Mouse (Mus musculus): ENCODE data around the gene Olfr1424. TPM values are rescaled to one million over a fixed set of nuclear protein-coding genes. Genes with fewer than 3 reads are reported as not detected.
"Not testable (repeated sequence)": the region's sequence is repeated elsewhere in the genome, so short reads cannot be mapped to it uniquely, and the experiment has no call there.

Gene Olfr1424
- total RNA-seq (2021), result not detected
- long read RNA-seq, experiment 1, result 0 reads
- long read RNA-seq, experiment 2, result 0 reads

- intact Hi-C loops (cut with DNase I); DNase-seq: not testable (repeated sequence)
Measured at GRCm38 (mm10) chr19:12062582-12062981, at the start of gene Olfr1424. Olfr1424 (minus strand) TSS chr19:12062682.

GRCm38 (mm10) chr19:12104541-12104940 is 42.1 kb upstream of the Olfr1424 start:
- no peak for DNase-seq

DNA sequence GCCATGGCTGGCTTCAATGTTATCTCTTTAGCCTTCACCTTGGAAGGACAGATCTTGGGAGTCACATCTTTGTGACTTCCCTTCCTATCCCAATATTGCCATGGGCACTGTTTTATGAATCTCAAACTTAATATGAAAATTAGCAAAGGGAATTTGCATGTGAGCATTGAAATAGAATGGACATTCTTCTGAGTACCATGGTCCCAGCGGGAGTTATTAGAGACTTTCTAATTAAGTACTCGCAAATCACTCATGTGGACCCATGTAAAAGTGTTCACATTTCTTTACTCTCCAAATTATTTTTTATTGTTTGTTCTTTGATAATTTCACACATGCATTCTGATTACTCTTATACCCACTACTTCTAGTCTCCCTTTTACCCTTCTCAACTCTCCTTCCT is 40.8 kb upstream of the Olfr1424 start, which contains the start of gene Olfr1427:
Gene Olfr1427 (minus strand): TSS at position 101 of the 400 bp plus-strand sequence.
- intact Hi-C loops (cut with DNase I), result no loop called here
- no peak for DNase-seq

More at GRCm38 (mm10) chr19:12104541-12104940, 42.1 kb upstream of the Olfr1424 start:
- intact Hi-C loops (cut with DNase I), result no loop called here

- no peak for DNase-seq
- intact Hi-C loops (cut with DNase I), result no loop called here
Measured at GRCm38 (mm10) chr19:12091913-12092312, 29.4 kb upstream of the Olfr1424 start, which contains the start of gene Olfr1426. Olfr1426 (minus strand) TSS chr19:12092013.

DNA sequence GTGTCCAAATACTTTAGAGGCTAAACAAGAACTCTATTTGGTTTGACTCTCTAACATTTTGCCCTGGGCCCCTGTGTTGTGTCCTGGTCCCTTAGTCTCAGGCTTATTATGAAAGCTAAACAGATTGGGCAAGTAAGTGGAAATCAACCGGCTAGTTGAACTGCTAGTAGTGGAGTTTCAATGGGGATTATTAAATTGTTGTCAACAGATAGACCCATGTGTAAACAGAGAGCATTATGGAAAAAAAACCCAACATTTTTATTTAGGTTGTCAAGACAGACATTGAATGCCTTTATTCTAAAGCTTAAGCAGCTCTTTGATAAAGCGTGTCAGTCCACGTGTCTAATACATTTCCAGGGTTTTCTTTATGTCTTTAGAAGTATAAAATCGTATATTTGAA is 15.1 kb upstream of the Olfr1424 start, which contains the start of gene Olfr1425:
Gene Olfr1425 (minus strand): TSS at position 101 of the 400 bp plus-strand sequence.
- intact Hi-C loops (cut with DNase I); DNase-seq: not testable (repeated sequence)

DNA sequence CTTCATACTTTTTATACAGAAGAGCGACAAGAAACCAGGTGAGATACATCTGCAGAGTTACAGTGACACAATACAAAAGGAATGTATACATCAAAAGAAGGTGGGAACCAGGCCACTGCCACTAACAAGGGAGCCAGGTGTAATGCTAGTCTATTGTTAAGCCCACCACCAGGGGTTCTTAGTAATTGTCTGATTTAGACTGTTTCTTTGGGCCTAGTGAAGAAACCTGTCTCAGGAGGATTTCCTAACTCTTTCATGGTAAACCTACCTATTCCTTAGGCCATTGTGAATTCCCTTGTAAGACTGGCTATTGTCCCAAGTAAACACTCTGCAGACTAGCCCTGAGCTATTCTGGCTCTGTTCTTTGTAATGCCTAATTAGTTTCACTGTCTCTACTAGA is 7.1 kb upstream of the Olfr1424 start:
- DNase-seq; intact Hi-C loops (cut with DNase I): not testable (repeated sequence)

DNA sequence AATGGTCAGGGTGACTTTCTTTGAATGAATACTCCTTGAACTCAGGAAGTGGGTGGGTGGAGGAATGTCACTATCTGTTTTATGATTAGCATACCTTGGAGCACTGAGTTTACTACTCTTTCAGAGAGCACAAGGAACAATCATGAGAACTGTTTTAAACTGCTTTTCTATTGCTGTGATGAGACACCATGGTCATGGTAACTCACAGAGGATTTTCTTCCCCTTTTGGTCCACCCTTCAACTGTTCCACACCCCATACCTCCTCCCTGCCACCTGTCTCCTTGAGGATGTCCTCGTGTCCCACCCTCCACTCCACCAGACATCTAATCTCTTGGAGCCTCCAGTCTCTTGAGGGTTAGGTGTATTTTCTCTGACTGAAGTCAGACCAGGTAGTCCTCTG is 5.3 kb upstream of the Olfr1424 start:
- intact Hi-C loops (cut with DNase I); DNase-seq: not testable (repeated sequence)

DNA sequence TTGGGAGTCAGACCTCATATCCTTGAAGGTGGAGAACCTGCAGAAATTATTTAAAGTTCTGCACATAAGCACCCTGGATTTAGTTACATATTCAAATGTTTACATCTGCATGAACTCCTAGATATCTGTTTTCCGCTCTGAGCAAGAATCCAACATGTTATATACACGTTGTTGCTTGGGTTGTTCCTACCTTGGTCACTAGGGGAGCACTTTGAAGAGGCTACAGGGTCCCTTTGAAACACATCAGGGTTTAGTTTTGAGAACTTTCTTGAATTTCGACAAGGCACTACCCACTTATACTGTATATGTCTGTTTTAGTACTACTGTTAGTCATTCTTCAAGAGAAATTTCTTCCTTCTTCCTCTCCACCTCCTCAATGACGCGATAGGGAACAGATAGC is 19.3 kb downstream of the Olfr1424 start:
- no peak for DNase-seq
- intact Hi-C loops (cut with DNase I), result no loop called here

DNA sequence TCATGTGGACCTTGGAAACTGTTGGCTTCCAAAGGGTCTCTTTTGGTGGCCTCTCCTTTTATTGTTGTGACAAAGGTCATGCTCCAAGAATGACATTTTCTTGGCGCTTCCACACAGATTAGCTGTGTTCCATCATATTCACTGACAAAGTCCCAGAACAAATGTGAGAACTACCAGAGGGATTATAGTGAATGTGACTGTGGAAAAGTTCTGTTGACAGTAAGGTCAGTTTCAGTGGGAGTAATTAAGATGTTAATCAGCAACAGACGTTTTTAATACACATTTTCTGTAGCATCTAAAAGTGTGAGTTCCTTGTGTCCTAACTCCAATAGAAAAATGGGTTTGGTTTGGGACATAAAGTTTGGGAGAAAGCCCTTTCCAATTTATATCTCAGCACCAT is 21.3 kb downstream of the Olfr1424 start, which contains the start of gene Olfr1423:
Gene Olfr1423 (minus strand): TSS at position 101 of the 400 bp plus-strand sequence.
- DNase-seq, result no peak
- intact Hi-C loops (cut with DNase I), result no loop called here

GRCm38 (mm10) chr19:12037727-12038126 is 24.8 kb downstream of the Olfr1424 start:
- DNase-seq, result no peak
- intact Hi-C loops (cut with DNase I), result no loop called here

- no peak for DNase-seq
- intact Hi-C loops (cut with DNase I), result no loop called here
Measured at GRCm38 (mm10) chr19:12026606-12027005, 35.9 kb downstream of the Olfr1424 start.

GRCm38 (mm10) chr19:12025333-12025732 is 37.1 kb downstream of the Olfr1424 start:
- intact Hi-C loops (cut with DNase I), result no loop called here
- DNase-seq, result no peak

DNA sequence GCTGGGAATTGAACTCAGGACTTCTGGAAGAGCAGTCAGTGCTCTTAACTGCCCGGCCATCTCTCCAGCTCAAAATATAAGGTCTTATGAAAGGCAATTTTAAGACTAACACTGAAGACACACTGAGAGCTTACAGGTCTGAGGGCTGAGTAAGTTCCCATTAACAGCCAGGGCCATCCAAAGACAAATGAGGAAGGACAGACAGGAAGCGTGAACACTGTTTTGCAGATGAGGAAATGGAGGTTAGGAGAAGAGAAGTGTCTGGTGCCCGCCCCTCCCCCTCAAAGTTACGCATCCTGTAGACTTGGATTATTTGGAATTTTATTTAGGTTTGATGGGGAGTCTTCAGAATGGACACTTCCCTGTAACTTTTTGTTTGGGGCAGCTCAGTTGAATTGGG is 38.3 kb downstream of the Olfr1424 start:
- intact Hi-C loops (cut with DNase I), result no loop called here
- no peak for DNase-seq

GRCm38 (mm10) chr19:12016192-12016591 is 46.3 kb downstream of the Olfr1424 start:
- no peak for DNase-seq
- intact Hi-C loops (cut with DNase I), result no loop called here

GRCm38 (mm10) chr19:12015708-12016107 is 46.8 kb downstream of the Olfr1424 start:
- intact Hi-C loops (cut with DNase I), result no loop called here
- DNase-seq, result no peak

- intact Hi-C loops (cut with DNase I), result no loop called here
- DNase-seq, result peak; percentile 36 to 52
Measured at GRCm38 (mm10) chr19:12013228-12013627, 49.3 kb downstream of the Olfr1424 start.

DNA sequence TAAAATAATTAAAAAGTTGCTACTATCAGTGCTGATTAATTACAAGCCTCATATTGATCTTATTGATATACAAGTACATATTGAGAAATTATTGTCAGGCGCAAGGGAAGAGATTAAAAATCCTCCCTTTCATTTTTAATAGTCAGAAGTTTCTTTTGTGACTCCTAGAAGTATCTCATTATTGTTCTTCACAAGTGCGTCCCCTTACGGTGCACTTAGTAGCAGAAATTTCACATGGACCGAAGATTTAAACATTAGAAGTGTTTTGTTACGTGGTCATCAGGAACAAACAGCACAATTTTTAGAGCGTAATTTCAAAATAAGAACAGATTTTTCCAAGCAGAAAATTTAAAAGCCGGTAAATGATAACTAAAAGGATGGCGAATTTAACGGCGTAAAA is 49.9 kb downstream of the Olfr1424 start:
- no peak for DNase-seq
- intact Hi-C loops (cut with DNase I), result no loop called here

DNA sequence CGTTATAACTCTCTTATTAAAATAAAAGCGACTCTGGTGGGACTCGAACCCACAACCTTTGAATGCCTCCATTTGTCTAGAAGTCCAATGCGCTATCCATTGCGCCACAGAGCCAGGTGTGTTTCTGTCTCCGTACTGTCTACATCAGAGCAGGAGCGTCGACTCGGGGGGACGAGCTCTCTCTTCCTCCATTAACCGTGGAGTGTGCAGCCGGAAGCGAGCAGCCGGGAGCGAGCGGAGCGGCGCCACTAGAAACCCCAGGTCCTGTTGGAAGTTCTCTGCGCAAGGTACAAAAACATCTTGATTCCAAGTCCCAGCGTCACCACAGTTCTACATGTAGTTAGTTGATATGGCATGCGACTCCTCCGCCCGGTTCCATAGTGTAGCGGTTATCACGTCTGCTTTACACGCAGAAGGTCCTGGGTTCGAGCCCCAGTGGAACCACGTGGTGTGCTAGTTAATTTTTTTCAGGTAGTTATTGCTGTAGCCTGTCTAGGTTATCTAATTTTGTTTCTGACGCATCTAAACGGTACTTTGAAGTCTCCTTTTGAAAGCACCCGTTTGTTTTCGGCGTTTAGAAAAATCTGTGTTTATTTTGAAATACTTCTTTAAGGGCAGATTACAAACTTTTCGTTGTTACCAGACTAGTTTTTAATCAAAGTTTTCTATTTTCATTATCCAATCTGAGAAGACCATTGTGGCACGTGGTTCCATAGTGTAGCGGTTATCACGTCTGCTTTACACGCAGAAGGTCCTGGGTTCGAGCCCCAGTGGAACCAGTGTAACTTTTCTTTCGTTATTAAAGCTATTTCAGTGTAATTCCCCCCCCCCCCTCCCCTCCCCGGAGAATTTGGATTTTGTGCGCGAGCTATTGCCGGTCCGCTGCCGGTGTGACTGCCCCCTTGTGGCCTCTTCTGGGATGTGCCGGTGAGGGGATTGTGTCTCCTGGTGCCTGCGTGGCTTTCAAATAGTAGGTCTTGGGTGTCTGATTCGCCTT is 50.6 kb downstream of the Olfr1424 start:
- intact Hi-C loops (cut with DNase I), result no loop called here

GRCm38 (mm10) chr19:12010916-12011559 is 51.4 kb downstream of the Olfr1424 start:
- intact Hi-C loops (cut with DNase I), result no loop called here
- DNase-seq, result peak; percentile 68 to 73

More for the DNA sequence above, 50.6 kb downstream of the Olfr1424 start:
- peak; percentile 89 to 92 for DNase-seq

- DNase-seq, result peak; percentile 58 to 64
- intact Hi-C loops (cut with DNase I), result no loop called here
Measured at GRCm38 (mm10) chr19:12010281-12010771, 52.2 kb downstream of the Olfr1424 start.
